Mouse (Mus musculus) heart, postnatal 0 days (tissue): ENCODE data around the gene Ehbp1.

Experiments used
- CTCF ChIP-seq: IDR thresholded peaks from 2 replicates; pipeline ENCODE4 v1.5.1; 2016; ENCODE audit warnings: antibody characterized with exemption, control low read depth, low read depth
- EP300 ChIP-seq: IDR thresholded peaks from 2 replicates; pipeline ENCODE4 v1.6.1; 2016; ENCODE audit warnings: antibody characterized with exemption, low read depth

DNA sequence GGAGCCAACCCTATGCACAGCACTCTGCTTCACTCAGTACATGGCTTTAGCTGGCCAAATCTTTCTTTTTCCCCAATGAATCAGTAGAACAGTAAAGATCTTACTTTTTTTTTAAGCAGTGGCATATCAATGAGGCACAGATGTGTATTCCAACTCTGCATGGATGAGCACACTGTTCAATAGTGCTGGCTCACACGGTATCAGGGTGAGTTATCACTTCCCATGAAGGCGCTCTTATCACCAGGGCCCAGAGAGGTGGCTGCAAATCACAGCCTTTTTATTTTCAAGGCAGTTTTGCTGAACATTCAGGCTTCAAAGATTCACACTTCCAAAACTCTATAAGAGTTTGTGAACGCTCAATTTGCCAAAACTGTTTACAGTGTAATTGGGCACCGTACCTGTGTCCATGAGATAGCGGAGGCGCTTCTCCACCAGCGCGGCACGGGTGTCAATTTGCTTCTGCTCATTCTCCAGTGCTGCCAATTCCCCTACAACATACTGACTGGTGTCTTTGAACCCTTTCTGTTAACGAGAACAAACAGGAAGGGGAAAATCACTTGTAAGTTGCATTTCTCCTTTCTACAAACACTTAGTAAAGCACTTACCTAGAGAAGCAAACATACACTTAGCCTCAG lies 288.9 kb downstream of the Ehbp1 start:
- TF ChIP-seq CTCF (no peak), EP300 (no peak)
